Mouse (Mus musculus) lung, postnatal 0 days (tissue): ENCODE results near the gene Kat2a.

Experiments
- CTCF ChIP-seq: IDR thresholded peaks from 2 replicates; pipeline ENCODE4 v1.5.1; 2016; ENCODE audit warnings: antibody characterized with exemption, mild to moderate bottlenecking
- EP300 ChIP-seq: IDR thresholded peaks from 2 replicates; pipeline ENCODE4 v1.6.1; 2016; ENCODE audit warnings: antibody characterized with exemption, mild to moderate bottlenecking, control low read depth

DNA sequence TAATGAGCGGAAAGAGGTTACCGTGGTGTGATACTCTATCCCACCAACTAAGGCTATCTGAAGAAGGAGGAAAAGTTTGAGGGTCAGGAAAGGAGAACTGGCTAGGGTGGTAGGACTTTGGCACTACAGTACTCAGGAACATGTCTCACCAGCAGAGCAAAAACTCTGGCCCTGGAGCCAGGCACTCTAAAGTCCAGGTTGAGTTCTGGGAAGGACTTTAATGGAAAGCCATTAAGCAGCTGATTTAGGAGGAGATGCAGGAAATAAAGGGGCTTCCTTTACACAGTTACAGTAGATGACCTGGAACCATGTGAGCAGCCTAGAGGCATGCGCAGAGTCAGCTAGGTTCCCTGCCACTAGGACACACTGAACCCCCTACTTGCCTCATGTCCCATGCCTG is 14.9 kb upstream of the Kat2a start:
- no peak for TF ChIP-seq CTCF
- TF ChIP-seq EP300, result no peak
